Mouse (Mus musculus): Measurements from ENCODE around the gene Dnajc30. TPM values are rescaled to one million over a fixed set of nuclear protein-coding genes. Genes with fewer than 3 reads are reported as not detected.

The Dnajc30 gene
- 9.6 TPM for polyA plus RNA-seq (2017; shearing (Covaris generic))

GRCm38 (mm10) chr5:135063629-135064381, at the start of gene Dnajc30:
Dnajc30 (plus strand) TSS chr5:135064202.

GRCm38 (mm10) chr5:135023344-135024173, 40.4 kb upstream of the Dnajc30 start, which contains the start of gene Stx1a:
Stx1a (plus strand) TSS chr5:135023482.

GRCm38 (mm10) chr5:135064909-135065446, 976 bp downstream of the Dnajc30 start, which contains the start of gene Bud23:
Bud23 (minus strand) TSS chr5:135064959.

GRCm38 (mm10) chr5:135077564-135078481, 13.8 kb downstream of the Dnajc30 start, which contains the start of gene Vps37d:
Vps37d (minus strand) TSS chr5:135078266.

GRCm38 (mm10) chr5:135089653-135090052, 25.7 kb downstream of the Dnajc30 start, which contains the start of gene Mlxipl:
Mlxipl (plus strand) TSS chr5:135089890.

Other genes starting within 250 kb of the Dnajc30 start
- not detected for gene Tmem270, start 157.5 kb upstream of the Dnajc30 start, polyA plus RNA-seq (2017; shearing (Covaris generic))
- gene Cldn13, start 148.7 kb upstream of the Dnajc30 start, polyA plus RNA-seq (2017; shearing (Covaris generic)): not detected
- gene Mettl27, start 131.8 kb upstream of the Dnajc30 start, polyA plus RNA-seq (2017; shearing (Covaris generic)): 5.6 TPM
- gene Cldn4, start 117.3 kb upstream of the Dnajc30 start, polyA plus RNA-seq (2017; shearing (Covaris generic)): not detected
- gene Cldn3, start 78.0 kb upstream of the Dnajc30 start, polyA plus RNA-seq (2017; shearing (Covaris generic)): not detected
- gene Abhd11, start 55.0 kb upstream of the Dnajc30 start, polyA plus RNA-seq (2017; shearing (Covaris generic)): 74.8 TPM
- 7.1 TPM for gene Stx1a, start 40.7 kb upstream of the Dnajc30 start, polyA plus RNA-seq (2017; shearing (Covaris generic))
- gene Bud23, start 757 bp downstream of the Dnajc30 start, polyA plus RNA-seq (2017; shearing (Covaris generic)): 78.7 TPM
- gene Vps37d, start 14.1 kb downstream of the Dnajc30 start, polyA plus RNA-seq (2017; shearing (Covaris generic)): not detected
- not detected for gene Mlxipl, start 25.7 kb downstream of the Dnajc30 start, polyA plus RNA-seq (2017; shearing (Covaris generic))
- gene Tbl2, start 85.5 kb downstream of the Dnajc30 start, polyA plus RNA-seq (2017; shearing (Covaris generic)): 26.8 TPM
- 125 TPM for gene Bcl7b, start 104.1 kb downstream of the Dnajc30 start, polyA plus RNA-seq (2017; shearing (Covaris generic))
- gene Baz1b, start 123.1 kb downstream of the Dnajc30 start, polyA plus RNA-seq (2017; shearing (Covaris generic)): 41.6 TPM
- not detected for gene Fzd9, start 187.0 kb downstream of the Dnajc30 start, polyA plus RNA-seq (2017; shearing (Covaris generic))

Measured in effector memory CD4-positive, alpha-beta T cell, adult 7 months (primary cell).